ENCODE assay signal across 8 mouse cellular contexts in genomic region chr11:102690162-102690561, GRCm38 (mm10). TPM values are rescaled to one million over a fixed set of nuclear protein-coding genes. Genes with fewer than 3 reads are reported as not detected.
DNase-seq lines count a peak whose midpoint lies in the region; ATAC-seq and TF ChIP-seq lines count a peak whose summit lies in the region.

No protein-coding gene starts in this region.

- no peak overlapping the region for H3K4me3 ChIP-seq in midbrain, embryonic 14.5 days (replicated peaks; ENCODE audit: low read depth, low read length)
- no peak overlapping the region for H3K4me3 ChIP-seq in midbrain, embryonic 15.5 days
- H3K4me3 ChIP-seq in embryonic facial prominence, embryonic 11.5 days (ENCODE audit: low read depth, low read length), result no peak overlapping the region
- H3K4me3 ChIP-seq in hindbrain, postnatal 0 days (ENCODE audit: low read length), result no peak overlapping the region

- intact Hi-C loops in left cerebral cortex, postnatal 4 days (cut with DNase I), result no loop called here

- no peak overlapping the region for H3K27ac ChIP-seq in midbrain, embryonic 14.5 days (replicated peaks; ENCODE audit: low read depth, low read length)
- H3K27ac ChIP-seq in midbrain, embryonic 15.5 days, result no peak overlapping the region
- H3K27ac ChIP-seq in embryonic facial prominence, embryonic 11.5 days (replicated peaks; ENCODE audit: low read depth, low read length), result no peak overlapping the region
- no peak overlapping the region for H3K27ac ChIP-seq in hindbrain, postnatal 0 days

- no peak overlapping the region for H3K4me2 ChIP-seq in midbrain, embryonic 14.5 days (ENCODE audit: low read length)
- no peak overlapping the region for H3K4me2 ChIP-seq in midbrain, embryonic 15.5 days
- H3K4me2 ChIP-seq in embryonic facial prominence, embryonic 11.5 days (ENCODE audit: low read depth, low read length), result no peak overlapping the region
- no peak overlapping the region for H3K4me2 ChIP-seq in hindbrain, postnatal 0 days (ENCODE audit: low read depth, low read length)

- H3K9ac ChIP-seq in midbrain, embryonic 14.5 days (replicated peaks; ENCODE audit: low read length), result no peak overlapping the region
- H3K9ac ChIP-seq in midbrain, embryonic 15.5 days, result no peak overlapping the region
- no peak overlapping the region for H3K9ac ChIP-seq in embryonic facial prominence, embryonic 11.5 days (replicated peaks; ENCODE audit: low read length)
- no peak overlapping the region for H3K9ac ChIP-seq in hindbrain, postnatal 0 days (replicated peaks; ENCODE audit: low read length)

- 64% methylated on average over 6 of the region's 6 CpGs for WGBS in midbrain, embryonic 14.5 days
- WGBS in midbrain, embryonic 15.5 days, result 64% methylated on average over 6 of the region's 6 CpGs
- 67% methylated on average over 6 of the region's 6 CpGs for WGBS in embryonic facial prominence, embryonic 11.5 days
- WGBS in hindbrain, postnatal 0 days, result 60% methylated on average over 6 of the region's 6 CpGs

- peak; percentile 89 for DNase-seq in midbrain, embryonic 14.5 days
- DNase-seq in adrenal gland, postnatal 4 days (ENCODE audit: low spot score in 2 of 2), result peak; percentile 38 to 50
- DNase-seq in embryonic facial prominence, embryonic 11.5 days (ENCODE audit: low spot score), result peak; percentile 93
- peak; percentile 82 for DNase-seq in hindbrain, postnatal 0 days (ENCODE audit: low spot score)
- peak; percentile 76 for DNase-seq in left cerebral cortex, postnatal 4 days
- peak; percentile 20 for DNase-seq in ovary, postnatal 36 days (ENCODE audit: low spot score)
- peak; percentile 72 for DNase-seq in thymus, postnatal 14 days

- H3K27me3 ChIP-seq in midbrain, embryonic 14.5 days (ENCODE audit: control insufficient read depth, insufficient read depth, low read length), result no peaks in the 10 kb centered on the region
- no peaks in the 10 kb centered on the region for H3K27me3 ChIP-seq in midbrain, embryonic 15.5 days (replicated peaks)
- H3K27me3 ChIP-seq in embryonic facial prominence, embryonic 11.5 days (ENCODE audit: control insufficient read depth, insufficient read depth, low read length), result no peaks in the 10 kb centered on the region
- no peaks in the 10 kb centered on the region for H3K27me3 ChIP-seq in hindbrain, postnatal 0 days (ENCODE audit: insufficient read depth, low read length)

- TF ChIP-seq CTCF in hindbrain, postnatal 0 days (IDR thresholded peaks at IDR 0.05; ENCODE audit: low read depth), result peak; percentile 92

- no peaks in the 10 kb centered on the region for H3K4me1 ChIP-seq in midbrain, embryonic 14.5 days (ENCODE audit: control insufficient read depth, insufficient read depth, low read length)
- no peaks in the 10 kb centered on the region for H3K4me1 ChIP-seq in midbrain, embryonic 15.5 days
- no peaks in the 10 kb centered on the region for H3K4me1 ChIP-seq in embryonic facial prominence, embryonic 11.5 days (ENCODE audit: control insufficient read depth, insufficient read depth, low read length)
- H3K4me1 ChIP-seq in hindbrain, postnatal 0 days (ENCODE audit: insufficient read depth, low read length), result no peaks in the 10 kb centered on the region

- no peak for ATAC-seq in midbrain, embryonic 14.5 days (ENCODE audit: low FRiP score, low TSS enrichment)
- ATAC-seq in midbrain, embryonic 15.5 days (replicated peaks), result no peak
- no peak; the same call in 1 of the 2 replicates for ATAC-seq in embryonic facial prominence, embryonic 11.5 days (replicated peaks; ENCODE audit: insufficient number of reproducible peaks, low FRiP score, low TSS enrichment, low read depth)
- ATAC-seq in hindbrain, postnatal 0 days, result 0 out of 2 replicates have a peak, but pooled peaks have one; percentile 15

- H3K36me3 ChIP-seq in midbrain, embryonic 14.5 days (ENCODE audit: control insufficient read depth, insufficient read depth, low read length), result peaks cover 33% of the 10 kb centered on the region
- 0 out of 2 replicates have a peak, but pooled peaks cover 4% of the 10 kb centered on the region for H3K36me3 ChIP-seq in midbrain, embryonic 15.5 days (replicated peaks)
- H3K36me3 ChIP-seq in embryonic facial prominence, embryonic 11.5 days (replicated peaks; ENCODE audit: control insufficient read depth, insufficient read depth, low read depth, low read length), result no peaks in the 10 kb centered on the region; the same call in 1 of the 2 replicates
- H3K36me3 ChIP-seq in hindbrain, postnatal 0 days (ENCODE audit: insufficient read depth, low read length), result peaks cover 13% of the 10 kb centered on the region

- H3K9me3 ChIP-seq in midbrain, embryonic 14.5 days (ENCODE audit: control insufficient read depth, low read length), result no peaks in the 10 kb centered on the region
- H3K9me3 ChIP-seq in midbrain, embryonic 15.5 days, result no peaks in the 10 kb centered on the region
- no peaks in the 10 kb centered on the region for H3K9me3 ChIP-seq in embryonic facial prominence, embryonic 11.5 days (replicated peaks; ENCODE audit: control insufficient read depth, low read length)
- no peaks in the 10 kb centered on the region for H3K9me3 ChIP-seq in hindbrain, postnatal 0 days (ENCODE audit: low read length)

RNA-seq across cellular contexts. Expression of gene Ccdc43, which starts 7.4 kb away (rescaled TPM):
- 38.8 and 42.4 TPM in 2 replicates for polyA plus RNA-seq in midbrain, embryonic 14.5 days (2014; fragmentation: Nextera tagmentation; extraction: Ambion mirVana)
- 36.6 and 37.4 TPM in 2 replicates for polyA plus RNA-seq in midbrain, embryonic 15.5 days (2015; fragmentation: Nextera tagmentation; extraction: Ambion mirVana)
- total RNA-seq in adrenal gland, postnatal 4 days (2021), result 10 to 100 TPM; 24.2 to 31.2 TPM
- 64.6 and 71.1 TPM in 2 replicates for polyA plus RNA-seq in embryonic facial prominence, embryonic 11.5 days (2014; fragmentation: Nextera tagmentation; extraction: Ambion mirVana)
- 16.6 and 22.5 TPM in 2 replicates for total RNA-seq in hindbrain, postnatal 0 days (2014; rRNA removed)
- 28.1 and 30.7 TPM in 2 replicates for polyA plus RNA-seq in hindbrain, postnatal 0 days (2015; fragmentation: Nextera tagmentation; extraction: Ambion mirVana)
- 10 to 100 TPM; 32.8 to 34.5 TPM for total RNA-seq in left cerebral cortex, postnatal 4 days (2021)

RNA-seq across cellular contexts. Expression of gene Meioc, which starts 26.6 kb away (rescaled TPM):
- 0.12 TPM in 1 of 2 replicates, not detected in the other for polyA plus RNA-seq in midbrain, embryonic 14.5 days (2014; fragmentation: Nextera tagmentation; extraction: Ambion mirVana)
- 0.13 TPM in 1 of 2 replicates, not detected in the other for polyA plus RNA-seq in midbrain, embryonic 15.5 days (2015; fragmentation: Nextera tagmentation; extraction: Ambion mirVana)
- under 1 TPM in 1 of 2 experiments, not detected in 1; 0.11 TPM for total RNA-seq in adrenal gland, postnatal 4 days (2021)
- 1.0 and 1.3 TPM in 2 replicates for polyA plus RNA-seq in embryonic facial prominence, embryonic 11.5 days (2014; fragmentation: Nextera tagmentation; extraction: Ambion mirVana)
- total RNA-seq in hindbrain, postnatal 0 days (2014; rRNA removed), result 0.65 TPM in 1 of 2 replicates, not detected in the other
- 0.24 and 0.32 TPM in 2 replicates for polyA plus RNA-seq in hindbrain, postnatal 0 days (2015; fragmentation: Nextera tagmentation; extraction: Ambion mirVana)
- not detected for total RNA-seq in left cerebral cortex, postnatal 4 days (2021)

Comparison
In these comparisons a context has a peak if more than half of its experiments do, and no peak if none do; other contexts are left out.
1. DNase-seq: peak in every context shown above with its lines; median percentile 93 in embryonic facial prominence, embryonic 11.5 days; 89 in midbrain, embryonic 14.5 days; 82 in hindbrain, postnatal 0 days; 76 in left cerebral cortex, postnatal 4 days; 72 in thymus, postnatal 14 days; 44 in adrenal gland, postnatal 4 days; 20 in ovary, postnatal 36 days.